Mouse (Mus musculus) testis, adult 2 months (tissue): ENCODE results near the gene Agps. TPM values are rescaled to one million over a fixed set of nuclear protein-coding genes. Genes with fewer than 3 reads are reported as not detected.
"Not testable (repeated sequence)": the region's sequence is repeated elsewhere in the genome, so short reads cannot be mapped to it uniquely, and the experiment has no call there.

Experiments used
- H3K27ac ChIP-seq: fragments of 200-500 bp; 2 replicates; pipeline ENCODE4 v1.5.1; 2012; ENCODE audit warnings: low read depth, low read length; ENCODE audit not compliant: control insufficient read depth, insufficient read depth
- H3K27me3 ChIP-seq: fragments of 200-500 bp; 2 replicates; pipeline ENCODE4 v1.6.1; 2012; ENCODE audit warnings: mild to moderate bottlenecking, low read length, moderate library complexity; ENCODE audit not compliant: control insufficient read depth, insufficient read depth
- H3K36me3 ChIP-seq: fragments of 200-500 bp; 2 replicates; pipeline ENCODE4 v1.6.1; 2012; ENCODE audit warnings: mild to moderate bottlenecking, low read length; ENCODE audit not compliant: control insufficient read depth, insufficient read depth
- H3K4me1 ChIP-seq: fragments of 200-500 bp; 2 replicates; pipeline ENCODE4 v1.6.1; 2012; ENCODE audit warnings: low read length; ENCODE audit not compliant: control insufficient read depth, insufficient read depth
- H3K4me3 ChIP-seq: fragments of 200-500 bp; 2 replicates; pipeline ENCODE4 v1.5.1; 2012; ENCODE audit warnings: low read depth, mild to moderate bottlenecking, low read length, moderate library complexity, mixed read lengths; ENCODE audit not compliant: control insufficient read depth
- CTCF ChIP-seq: fragments of 200-500 bp; IDR thresholded peaks from 2 replicates; pipeline ENCODE4 v1.5.1; 2012; ENCODE audit warnings: low read depth, mild to moderate bottlenecking, inconsistent platforms, low read length, moderate library complexity; ENCODE audit not compliant: control insufficient read depth, insufficient read depth, insufficient replicate concordance
- POLR2A ChIP-seq: fragments of 200-500 bp; IDR thresholded peaks from 2 replicates; pipeline ENCODE4 v1.6.1; 2012; ENCODE audit warnings: low read depth, mild to moderate bottlenecking, inconsistent platforms, low read length, moderate library complexity; ENCODE audit not compliant: control insufficient read depth
- polyA plus RNA-seq: library from polyadenylated mRNA; depleted of rRNA; stranded (reverse); fragments of >200 nt; gene quantifications from 2 replicates; pipeline ENCODE4 v1.2.3, GENCODE M21; 2012; rRNA removed

The Agps gene
- polyA plus RNA-seq, 1 experiment, result 1.9 TPM

GRCm38 (mm10) chr2:75974131-75974530, 142.2 kb downstream of the Agps start:
- Histone ChIP-seq H3K4me3 (no peak overlapping the region), H3K4me1 (no peaks in the 10 kb centered on the region), H3K27me3 (no peaks in the 10 kb centered on the region), H3K27ac (no peak overlapping the region), H3K36me3 (no peaks in the 10 kb centered on the region)
- TF ChIP-seq POLR2A, result no peak
- TF ChIP-seq CTCF, result no peak

- H3K4me3 ChIP-seq, H3K27me3 ChIP-seq, H3K27ac ChIP-seq: not testable (repeated sequence)
Observed at GRCm38 (mm10) chr2:75976070-75976469, 144.1 kb downstream of the Agps start.

GRCm38 (mm10) chr2:75977752-75978368, 145.9 kb downstream of the Agps start, which contains the start of gene Ttc30a2:
Gene Ttc30a2, minus strand, starts transcription at chr2:75978170.
- peak within 1 kb of the TSS; percentile 87 for H3K27ac ChIP-seq
- not testable (repeated sequence) for H3K36me3 ChIP-seq, H3K27me3 ChIP-seq, H3K4me1 ChIP-seq
- H3K4me3 ChIP-seq, result peak within 1 kb of the TSS; percentile 86
- TF ChIP-seq POLR2A, result peak; percentile 58; the same call in 1 of the 2 replicates

More at GRCm38 (mm10) chr2:75976070-75976469, 144.1 kb downstream of the Agps start:
- H3K36me3 ChIP-seq, H3K4me1 ChIP-seq: not testable (repeated sequence)

Other genes starting within 250 kb of the Agps start
- 42.0 and 60.0 TPM in 2 replicates for gene Hnrnpa3, start 172.9 kb upstream of the Agps start, polyA plus RNA-seq
- 11.5 and 14.0 TPM in 2 replicates for gene Nfe2l2, start 127.5 kb upstream of the Agps start, polyA plus RNA-seq
- 5.2 and 5.4 TPM in 2 replicates for gene Ttc30b, start 106.4 kb downstream of the Agps start, polyA plus RNA-seq
- 76.5 and 77.4 TPM in 2 replicates for gene Ttc30a2, start 146.0 kb downstream of the Agps start, polyA plus RNA-seq
- 12.3 and 12.4 TPM in 2 replicates for gene Ttc30a1, start 149.8 kb downstream of the Agps start, polyA plus RNA-seq